Mouse (Mus musculus) ES-E14 (cell line): Measurements from ENCODE around the gene Nfkbiz.

ENCODE experiments used
- HCFC1 ChIP-seq: IDR thresholded peaks from 2 replicates; pipeline ENCODE4 v1.6.1; 2012; ENCODE audit warnings: low read length, inconsistent platforms, borderline replicate concordance; ENCODE audit not compliant: insufficient read depth
- ZC3H11A ChIP-seq: IDR thresholded peaks from 2 replicates; pipeline ENCODE4 v1.6.1; 2012; ENCODE audit warnings: low read depth, mild to moderate bottlenecking, inconsistent platforms, low read length, borderline replicate concordance
- ZNF384 ChIP-seq: IDR thresholded peaks from 2 replicates; pipeline ENCODE4 v1.6.1; 2012; ENCODE audit warnings: low read depth, low read length, inconsistent platforms

DNA sequence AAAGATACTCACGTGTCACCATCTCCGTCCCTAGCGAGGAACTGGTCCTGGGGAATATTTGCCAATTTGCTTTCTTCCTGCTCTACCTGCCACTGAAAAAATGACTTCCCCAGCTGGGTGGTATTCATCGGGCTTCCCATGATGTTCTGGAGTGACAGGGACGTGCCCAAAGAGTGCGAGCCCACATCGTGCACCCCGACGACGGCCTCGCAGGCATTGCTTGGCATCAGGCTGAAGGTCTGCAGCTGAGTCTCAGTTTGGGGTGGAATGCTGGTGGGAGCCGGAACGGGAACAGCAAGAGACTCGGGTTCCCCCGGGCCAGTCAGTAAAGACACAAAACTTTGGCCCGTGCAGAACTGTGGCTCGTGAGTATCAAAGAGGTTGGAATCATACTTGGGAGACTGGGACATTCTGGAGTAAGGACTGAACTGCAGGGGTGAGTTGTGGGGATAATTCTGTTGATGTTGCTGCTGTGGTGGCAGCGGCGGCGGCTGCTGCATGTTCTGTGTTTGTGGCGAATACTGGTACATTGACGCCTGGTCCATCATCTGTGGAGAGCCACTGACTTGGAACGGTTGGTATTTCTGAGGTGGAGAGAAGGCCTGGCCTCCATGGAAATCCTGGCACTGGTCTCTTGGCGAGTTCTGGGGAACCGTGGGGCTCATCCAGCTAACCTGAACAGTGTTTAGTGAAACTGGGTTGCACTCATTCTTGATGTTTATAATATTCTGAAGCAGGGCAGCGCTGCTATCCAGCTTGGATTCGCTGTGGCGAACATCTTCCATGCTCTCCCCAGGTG, 20.8 kb downstream of the Nfkbiz start:
- TF ChIP-seq ZC3H11A (no peak), ZNF384 (no peak), HCFC1 (no peak)
